Mouse (Mus musculus) limb, embryonic 14.5 days (tissue): ENCODE results near the gene Smcr8. TPM values are rescaled to one million over a fixed set of nuclear protein-coding genes. Genes with fewer than 3 reads are reported as not detected.

Experiments used
- ATAC-seq: fragments of 200-750 bp; cut with Nextera tagmentation; 2 replicates; pipeline ENCODE4 v1.8.0; 2017; ENCODE audit warnings: low read depth, moderate number of reproducible peaks, moderate TSS enrichment; ENCODE audit not compliant: low FRiP score
- DNase-seq: peaks from one replicate; pipeline ENCODE4 v3.0.0-alpha.2; 2015; ENCODE audit warnings: low spot score
- H3K27ac ChIP-seq: fragments of 300-500 bp; sonication (generic); replicated peaks from 2 replicates; pipeline ENCODE4 v1.5.1; 2014; ENCODE audit warnings: low read depth, mild to moderate bottlenecking, low read length, moderate library complexity, mixed read lengths
- H3K27me3 ChIP-seq: fragments of 300-500 bp; sonication (generic); 2 replicates; pipeline ENCODE4 v1.6.1; 2014; ENCODE audit warnings: low read length, mixed read lengths; ENCODE audit not compliant: control insufficient read depth, insufficient read depth
- H3K36me3 ChIP-seq: fragments of 300-500 bp; sonication (generic); 2 replicates; pipeline ENCODE4 v1.6.1; 2014; ENCODE audit warnings: mild to moderate bottlenecking, low read length, moderate library complexity, mixed read lengths; ENCODE audit not compliant: control insufficient read depth, insufficient read depth
- H3K4me1 ChIP-seq: fragments of 300-500 bp; sonication (generic); 2 replicates; pipeline ENCODE4 v1.6.1; 2014; ENCODE audit warnings: antibody characterized with exemption, low read length, mixed read lengths; ENCODE audit not compliant: control insufficient read depth, insufficient read depth
- H3K4me2 ChIP-seq: fragments of 300-500 bp; sonication (generic); replicated peaks from 2 replicates; pipeline ENCODE4 v1.6.1; 2014; ENCODE audit warnings: low read depth, mild to moderate bottlenecking, low read length, moderate library complexity; ENCODE audit not compliant: severe bottlenecking
- H3K4me3 ChIP-seq: fragments of 300-500 bp; sonication (generic); replicated peaks from 2 replicates; pipeline ENCODE4 v1.5.1; 2014; ENCODE audit warnings: low read length
- H3K9ac ChIP-seq: fragments of 300-500 bp; sonication (generic); 2 replicates; pipeline ENCODE4 v1.6.1; 2014; ENCODE audit warnings: mild to moderate bottlenecking, low read depth, low read length, moderate library complexity; ENCODE audit not compliant: severe bottlenecking
- H3K9me3 ChIP-seq: fragments of 300-500 bp; sonication (generic); 2 replicates; pipeline ENCODE4 v1.6.1; 2016; ENCODE audit warnings: low read length; ENCODE audit not compliant: control insufficient read depth
- POLR2A ChIP-seq: fragments of 200-500 bp; IDR thresholded peaks from 2 replicates; pipeline ENCODE4 v1.8.0; 2012; ENCODE audit warnings: inconsistent platforms, mild to moderate bottlenecking, moderate library complexity, borderline replicate concordance; ENCODE audit not compliant: insufficient read depth, insufficient read length; ENCODE audit errors: extremely low read depth
- WGBS: fragments of 180-500 bp; shearing (Covaris S2); extraction: QIAGEN DNeasy Blood & Tissue Kit; methylation state at CpG from one replicate; pipeline ENCODE4 v1.1.7; 2014; 5-methylcytosine and 5-hydroxymethylcytosine counted together
- microRNA-seq: library from miRNA; unstranded; fragments of <30 nt; microRNA quantifications from one replicate; pipeline ENCODE4, GENCODE M21; 2016
- polyA plus RNA-seq, 2 experiments: library from polyadenylated mRNA; depleted of rRNA in 1 of 2; stranded (reverse) in 1 of 2; unstranded in 1 of 2; fragments of >200 nt; fragmentation: Nextera tagmentation in 1 of 2; extraction: Ambion mirVana in 1 of 2; gene quantifications; 2 replicates each; pipeline versions ENCODE4 v1.2.1 to v1.2.3; 2012 to 2014

Gene Smcr8
- polyA plus RNA-seq, 2 experiments, result 7.6 to 8.8 TPM

DNA sequence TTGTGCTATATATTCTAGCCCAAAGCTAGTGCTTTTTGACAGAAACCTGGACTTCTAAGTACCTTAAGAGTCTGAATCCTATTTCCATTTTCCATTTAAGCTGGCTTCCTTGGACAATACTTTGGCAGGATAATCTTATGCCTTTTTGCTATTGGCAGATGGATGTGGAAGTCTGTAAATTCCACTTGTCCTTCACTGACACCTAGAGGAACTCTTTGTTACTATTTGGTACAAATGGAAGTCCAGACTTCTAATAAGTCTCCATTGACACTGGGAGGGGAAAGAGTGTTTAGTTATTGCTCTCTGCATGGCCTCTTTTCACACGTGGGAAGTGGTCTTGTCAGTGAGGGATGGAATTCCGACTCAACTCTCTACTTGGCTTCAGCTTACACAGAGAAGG lies 51.6 kb downstream of the Smcr8 start:
- no peak for DNase-seq
- H3K9me3 ChIP-seq, result no peaks in the 10 kb centered on the region
- no peak overlapping the region for H3K4me3 ChIP-seq
- 40% methylated on average over 2 of the region's 2 CpGs for WGBS
- no peak for TF ChIP-seq POLR2A
- H3K9ac ChIP-seq, result no peak overlapping the region
- H3K27ac ChIP-seq, result no peak overlapping the region
- no peak overlapping the region for H3K4me2 ChIP-seq
- no peaks in the 10 kb centered on the region for H3K27me3 ChIP-seq
- no peak for ATAC-seq
- H3K36me3 ChIP-seq, result no peaks in the 10 kb centered on the region
- H3K4me1 ChIP-seq, result 0 out of 2 replicates have a peak, but pooled peaks cover 5% of the 10 kb centered on the region

DNA sequence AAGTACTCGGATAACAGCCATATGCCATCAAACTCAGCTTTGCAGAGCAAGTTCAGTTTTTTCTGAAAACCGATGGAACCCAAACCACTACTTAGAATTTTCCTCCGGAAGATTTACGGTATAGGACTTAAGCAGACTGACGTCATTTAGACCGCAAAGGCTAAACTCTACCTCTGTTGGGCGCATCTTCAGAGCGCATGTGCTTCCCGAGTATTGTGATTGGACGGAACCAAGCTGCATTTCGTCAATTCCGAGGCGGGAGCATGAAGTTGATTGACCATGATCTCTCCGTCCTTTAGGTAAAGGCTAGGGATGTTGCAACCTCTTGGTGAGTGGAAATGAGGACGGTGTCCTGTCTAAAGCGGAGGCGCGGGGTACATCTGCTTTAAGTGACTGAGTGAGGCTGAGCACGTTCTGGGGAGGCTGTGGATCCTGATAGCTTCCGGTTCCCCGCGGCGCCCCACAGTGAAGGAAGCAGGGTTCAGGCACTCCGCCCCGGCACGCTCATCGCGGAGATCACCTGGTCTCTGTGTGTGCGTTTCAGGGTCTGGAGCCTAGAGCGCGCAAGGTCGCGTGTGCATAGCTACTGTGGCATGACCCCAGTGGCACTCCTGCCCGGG lies 53.2 kb downstream of the Smcr8 start, which contains the start of gene Dhrs7b:
Gene Dhrs7b (plus strand): TSS at position 199 of the 620 bp plus-strand sequence.
- ATAC-seq, result peak; percentile 97
- Histone ChIP-seq H3K36me3 (no peaks in the 10 kb centered on the region), H3K27me3 (no peaks in the 10 kb centered on the region), H3K9me3 (no peaks in the 10 kb centered on the region), H3K27ac (peak within 1 kb of the TSS; percentile 23; the same call in 1 of the 2 replicates), H3K4me3 (peak within 1 kb of the TSS; percentile 56), H3K4me1 (0 out of 2 replicates have a peak, but pooled peaks cover 5% of the 10 kb centered on the region), H3K4me2 (peak within 1 kb of the TSS; percentile 62), H3K9ac (peak within 1 kb of the TSS; percentile 63)
- 1% methylated on average over 34 of the region's 34 CpGs for WGBS
- TF ChIP-seq POLR2A, result no peak
- peak; percentile 96 for DNase-seq

GRCm38 (mm10) chr11:60836897-60837296 lies 59.6 kb downstream of the Smcr8 start:
- TF ChIP-seq POLR2A, result no peak
- Histone ChIP-seq H3K4me3 (no peak overlapping the region), H3K4me2 (no peak overlapping the region), H3K36me3 (no peaks in the 10 kb centered on the region), H3K4me1 (no peaks in the 10 kb centered on the region), H3K9me3 (no peaks in the 10 kb centered on the region), H3K27ac (no peak overlapping the region), H3K27me3 (no peaks in the 10 kb centered on the region), H3K9ac (no peak overlapping the region)
- DNase-seq (no peak), ATAC-seq (no peak)
- 95% methylated on average over 6 of the region's 6 CpGs for WGBS

Small RNAs within 50 kb of the gene (microRNA-seq; reads per million reads assigned to microRNA genes)
- gene Mir5100, result not detected

Other genes with a start within 250 kb of the Smcr8 start
- gene Alkbh5, start 241.1 kb upstream of the Smcr8 start, polyA plus RNA-seq (2012; rRNA removed), result 19.3 and 24.0 TPM in 2 replicates
- gene Alkbh5, start 241.1 kb upstream of the Smcr8 start, polyA plus RNA-seq (2014; fragmentation: Nextera tagmentation; extraction: Ambion mirVana), result 30.2 and 31.9 TPM in 2 replicates
- gene Llgl1, start 77.8 kb upstream of the Smcr8 start, polyA plus RNA-seq (2012; rRNA removed), result 97.9 and 141 TPM in 2 replicates
- gene Llgl1, start 77.8 kb upstream of the Smcr8 start, polyA plus RNA-seq (2014; fragmentation: Nextera tagmentation; extraction: Ambion mirVana), result 61.6 and 69.5 TPM in 2 replicates
- gene Flii, start 50.3 kb upstream of the Smcr8 start, polyA plus RNA-seq (2012; rRNA removed), result 120 and 138 TPM in 2 replicates
- 66.3 and 70.1 TPM in 2 replicates for gene Flii, start 50.3 kb upstream of the Smcr8 start, polyA plus RNA-seq (2014; fragmentation: Nextera tagmentation; extraction: Ambion mirVana)
- 18.9 and 22.2 TPM in 2 replicates for gene Mief2, start 49.1 kb upstream of the Smcr8 start, polyA plus RNA-seq (2012; rRNA removed)
- gene Mief2, start 49.1 kb upstream of the Smcr8 start, polyA plus RNA-seq (2014; fragmentation: Nextera tagmentation; extraction: Ambion mirVana), result 14.7 and 17.9 TPM in 2 replicates
- gene Top3a, start 159 bp upstream of the Smcr8 start, polyA plus RNA-seq (2012; rRNA removed), result 16.9 and 17.5 TPM in 2 replicates
- 14.3 and 16.2 TPM in 2 replicates for gene Top3a, start 159 bp upstream of the Smcr8 start, polyA plus RNA-seq (2014; fragmentation: Nextera tagmentation; extraction: Ambion mirVana)
- 26.4 and 30.4 TPM in 2 replicates for gene Shmt1, start 34.2 kb downstream of the Smcr8 start, polyA plus RNA-seq (2012; rRNA removed)
- 33.8 and 35.9 TPM in 2 replicates for gene Shmt1, start 34.2 kb downstream of the Smcr8 start, polyA plus RNA-seq (2014; fragmentation: Nextera tagmentation; extraction: Ambion mirVana)
- gene Dhrs7b, start 53.1 kb downstream of the Smcr8 start, polyA plus RNA-seq (2012; rRNA removed), result 17.3 and 18.7 TPM in 2 replicates
- 30.4 and 32.4 TPM in 2 replicates for gene Dhrs7b, start 53.1 kb downstream of the Smcr8 start, polyA plus RNA-seq (2014; fragmentation: Nextera tagmentation; extraction: Ambion mirVana)
- 82.5 and 88.5 TPM in 2 replicates for gene Tmem11, start 101.7 kb downstream of the Smcr8 start, polyA plus RNA-seq (2012; rRNA removed)
- gene Tmem11, start 101.7 kb downstream of the Smcr8 start, polyA plus RNA-seq (2014; fragmentation: Nextera tagmentation; extraction: Ambion mirVana), result 67.7 and 70.7 TPM in 2 replicates
- 25.5 and 36.0 TPM in 2 replicates for gene Natd1, start 137.2 kb downstream of the Smcr8 start, polyA plus RNA-seq (2012; rRNA removed)
- 21.6 and 23.7 TPM in 2 replicates for gene Natd1, start 137.2 kb downstream of the Smcr8 start, polyA plus RNA-seq (2014; fragmentation: Nextera tagmentation; extraction: Ambion mirVana)
- gene Map2k3, start 154.5 kb downstream of the Smcr8 start, polyA plus RNA-seq (2012; rRNA removed), result 34.3 and 52.1 TPM in 2 replicates
- 76.4 and 83.1 TPM in 2 replicates for gene Map2k3, start 154.5 kb downstream of the Smcr8 start, polyA plus RNA-seq (2014; fragmentation: Nextera tagmentation; extraction: Ambion mirVana)
- 0.47 and 0.55 TPM in 2 replicates for gene Kcnj12, start 245.0 kb downstream of the Smcr8 start, polyA plus RNA-seq (2012; rRNA removed)
- gene Kcnj12, start 245.0 kb downstream of the Smcr8 start, polyA plus RNA-seq (2014; fragmentation: Nextera tagmentation; extraction: Ambion mirVana), result 0.14 and 0.62 TPM in 2 replicates